Mouse (Mus musculus) megakaryocyte, embryonic 14.5 days (primary cell): ENCODE data around the gene Iqcf3.

Source experiments
- FLI1 ChIP-seq: IDR thresholded peaks from 2 replicates; pipeline ENCODE4 v1.6.1; 2012; ENCODE audit warnings: low read length, inconsistent platforms, mixed read lengths
- GATA1 ChIP-seq: IDR thresholded peaks from 3 replicates; pipeline ENCODE4 v1.6.1; 2012; ENCODE audit warnings: mixed read lengths, low read length, inconsistent platforms, borderline replicate concordance

DNA sequence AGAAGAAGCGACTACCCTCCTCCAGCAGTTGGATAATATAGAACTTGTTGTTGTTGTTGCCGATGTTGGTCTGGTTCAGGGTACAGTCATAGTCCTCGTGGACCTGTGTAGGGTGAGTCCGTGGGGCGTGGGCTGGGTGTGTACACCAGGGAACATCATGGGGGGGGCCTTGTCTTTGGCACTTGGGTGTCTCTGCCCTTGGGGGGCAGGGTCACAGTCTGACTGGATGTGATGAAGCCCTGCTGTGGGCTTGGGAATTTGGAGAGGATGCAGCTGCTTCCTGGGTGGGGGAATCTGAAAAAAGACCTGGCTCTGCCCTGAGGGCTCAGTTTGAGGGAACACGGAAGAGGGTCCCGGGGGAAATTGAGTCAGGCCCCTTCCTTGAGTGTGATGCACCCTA is 86.4 kb downstream of the Iqcf3 start:
- no peak for TF ChIP-seq GATA1
- no peak for TF ChIP-seq FLI1
